Comparison of ENCODE assay signal across 11 mouse cellular contexts in the genomic region with DNA sequence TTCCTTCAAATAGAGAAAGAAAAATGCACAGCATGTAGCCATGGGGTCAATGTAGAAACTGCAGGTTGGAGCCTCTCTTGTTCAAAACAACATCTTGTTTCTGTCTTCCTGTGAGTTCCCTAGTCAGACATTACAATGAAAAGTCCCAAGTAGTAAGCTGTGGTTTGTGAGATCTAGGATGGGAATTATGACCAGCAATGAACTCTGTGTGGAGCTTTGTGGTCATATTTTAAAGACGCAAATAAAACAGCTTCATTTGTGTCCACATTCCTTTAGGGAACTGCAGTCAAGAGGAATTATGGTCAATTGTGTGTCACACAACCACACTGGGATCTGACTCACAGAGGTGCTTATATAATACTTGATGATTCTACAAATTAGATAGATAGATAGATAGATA.
"Had no signal": no experiment of that assay in that cellular context is flagged by ENCODE, and none has a peak within 500 bp of the region (broad histone marks: within the 10 kb centered on the region; RNA-seq: fewer than 3 reads in every experiment).

No protein-coding gene starts in this region.

- ATAC-seq: midbrain, embryonic 13.5 days; midbrain, embryonic 15.5 days had no signal

- H3K27me3 ChIP-seq: megakaryocyte, embryonic 14.5 days; midbrain, embryonic 13.5 days; midbrain, embryonic 15.5 days; neural tube, embryonic 12.5 days; stomach, embryonic 15.5 days had no signal

- DNase-seq: lung, adult 18-20 months; lung, embryonic 14.5 days; lung, postnatal 10 days; right cerebral cortex, postnatal 14 days; thymus, postnatal 14 days; thymus, postnatal 36 days had no signal
